Mouse (Mus musculus) lung, adult 2 months (tissue): ENCODE results near the gene Cdk12.

Source experiments
- CTCF ChIP-seq: fragments of 200-500 bp; IDR thresholded peaks from 2 replicates; pipeline ENCODE4 v1.5.1; 2011; ENCODE audit warnings: mild to moderate bottlenecking, low read length, control low read depth; ENCODE audit not compliant: insufficient read depth
- POLR2A ChIP-seq: fragments of 200-500 bp; IDR thresholded peaks from 2 replicates; pipeline ENCODE4 v1.6.1; 2011; ENCODE audit warnings: low read depth, mild to moderate bottlenecking, control low read depth, low read length, borderline replicate concordance; ENCODE audit errors: extremely low read depth

- TF ChIP-seq CTCF (no peak), POLR2A (no peak)
Measured at GRCm38 (mm10) chr11:98284230-98284629, 81.4 kb downstream of the Cdk12 start.
